ENCODE assay signal across 12 mouse cellular contexts in the genomic region with DNA sequence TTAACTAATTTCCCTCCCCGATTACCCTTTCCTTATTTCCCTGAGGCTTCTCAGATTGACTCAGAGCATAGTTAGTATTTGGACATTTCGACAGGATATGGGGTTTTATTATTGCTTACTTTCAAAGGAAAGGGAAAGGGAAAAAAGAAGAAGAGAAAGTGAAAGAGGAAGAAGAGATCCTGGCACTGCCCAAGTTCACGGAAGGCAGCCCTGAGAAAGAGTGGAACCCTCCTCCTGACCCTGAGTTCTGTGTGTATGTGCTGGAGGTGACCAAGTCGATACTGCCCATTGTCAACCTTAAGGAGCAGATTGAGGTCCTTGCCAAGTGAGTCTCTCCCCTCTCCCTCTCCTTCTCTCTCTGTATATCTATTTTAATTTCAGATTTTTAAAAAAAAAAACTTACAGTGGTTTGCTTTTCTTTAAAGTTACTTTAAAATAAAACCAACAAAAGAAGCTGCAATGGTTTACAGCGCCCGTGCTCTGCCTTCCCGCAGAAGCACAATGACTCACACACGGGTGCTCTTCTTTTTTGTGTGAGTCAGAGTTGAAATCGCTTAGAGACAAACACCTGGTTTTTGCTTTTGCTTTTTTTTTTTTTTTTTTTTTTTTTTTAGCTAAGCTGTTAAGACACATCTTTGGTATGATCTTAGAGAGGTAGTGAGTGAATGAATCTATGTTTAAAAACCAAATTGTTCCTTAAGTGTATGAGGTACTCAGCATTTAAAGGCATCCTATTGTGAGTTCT.
DNase-seq lines count a peak whose midpoint lies in the region; TF ChIP-seq lines count a peak whose summit lies in the region.
"Had no signal": no experiment of that assay in that cellular context is flagged by ENCODE, and none has a peak within 500 bp of the region (broad histone marks: within the 10 kb centered on the region; RNA-seq: fewer than 3 reads in every experiment).

No protein-coding gene starts in this region.

- TF ChIP-seq CTCF in liver, adult 2 months (IDR thresholded peaks at IDR 0.05; ENCODE audit: low read depth, low read length), result no peak

- H3K4me3 ChIP-seq in liver, adult 2 months (ENCODE audit: insufficient read depth, low read depth, low read length), result no peak overlapping the region; the same call in 1 of the 2 replicates
- peak overlapping the region; percentile 42 for H3K4me3 ChIP-seq in macrophage (ENCODE audit: inconsistent target)
- H3K4me3 ChIP-seq: heart, embryonic 15.5 days; liver, embryonic 13.5 days; midbrain, embryonic 15.5 days had no signal

- no peaks in the 10 kb centered on the region for H3K27me3 ChIP-seq in liver, adult 2 months (ENCODE audit: control insufficient read depth, insufficient read depth, low read length)
- H3K27me3 ChIP-seq: heart, embryonic 15.5 days; liver, embryonic 13.5 days; midbrain, embryonic 15.5 days had no signal

- no peak overlapping the region for H3K27ac ChIP-seq in liver, adult 2 months (replicated peaks; ENCODE audit: insufficient read depth, low read depth, low read length)
- peak overlapping the region; percentile 73 for H3K27ac ChIP-seq in macrophage
- H3K27ac ChIP-seq: heart, embryonic 15.5 days; liver, embryonic 13.5 days; midbrain, embryonic 15.5 days had no signal

- peak; percentile 15 for DNase-seq in liver, adult 2 months (ENCODE audit: extremely low read depth, low read depth, low spot score)
- no peak for DNase-seq in liver
- peak; percentile 18 for DNase-seq in MEL-GATA-1-ER (ENCODE audit: extremely low read depth, low read depth)
- DNase-seq in thymus, postnatal 0 days (ENCODE audit: low spot score), result peak; percentile 57
- DNase-seq in frontal cortex, postnatal 10 days (ENCODE audit: low spot score in 2 of 2), result no peak
- no peak for DNase-seq in kidney, postnatal 4 days
- DNase-seq in gastrocnemius, adult 18-20 months (ENCODE audit: low spot score), result no peak
- DNase-seq: liver, embryonic 13.5 days; retina, postnatal 1 day had no signal

- H3K36me3 ChIP-seq in liver, adult 2 months (ENCODE audit: control insufficient read depth, insufficient read depth, low read length), result no peaks in the 10 kb centered on the region
- no peaks in the 10 kb centered on the region for H3K36me3 ChIP-seq in macrophage (ENCODE audit: inconsistent target)
- H3K36me3 ChIP-seq: heart, embryonic 15.5 days; liver, embryonic 13.5 days; midbrain, embryonic 15.5 days had no signal

- H3K9ac ChIP-seq in liver, adult 2 months (ENCODE audit: low read depth, low read length), result no peak overlapping the region
- H3K9ac ChIP-seq: heart, embryonic 15.5 days; liver, embryonic 13.5 days; midbrain, embryonic 15.5 days had no signal

- no peaks in the 10 kb centered on the region for H3K79me2 ChIP-seq in liver, adult 2 months (ENCODE audit: control insufficient read depth, insufficient read depth, low read length)
- H3K79me2 ChIP-seq in macrophage (ENCODE audit: inconsistent target), result no peaks in the 10 kb centered on the region

- TF ChIP-seq POLR2A in liver, adult 2 months (IDR thresholded peaks at IDR 0.05; ENCODE audit: extremely low read depth, insufficient read depth, low read length), result no peak

- H3K4me1 ChIP-seq in liver, adult 2 months (ENCODE audit: control insufficient read depth, insufficient read depth, low read length), result peaks cover 2% of the 10 kb centered on the region; the same call in 1 of the 2 replicates
- H3K4me1 ChIP-seq: heart, embryonic 15.5 days; midbrain, embryonic 15.5 days had no signal

- WGBS in liver, adult 2 months, result 65% methylated on average over 9 of the region's 9 CpGs
- 5% methylated on average over 9 of the region's 9 CpGs for WGBS in macrophage (ENCODE audit: missing documents)

Comparison
In these comparisons a context has a peak if more than half of its experiments do, and no peak if none do; other contexts are left out.
1. DNase-seq: peak in liver, adult 2 months (single experiment), MEL-GATA-1-ER (single experiment) and thymus, postnatal 0 days (single experiment); none in liver (single experiment), frontal cortex, postnatal 10 days (0 of 2), kidney, postnatal 4 days (0 of 2) and gastrocnemius, adult 18-20 months (single experiment).